9 mouse cellular contexts compared by ENCODE assay signal in genomic region chr16:91789728-91790127, GRCm38 (mm10).
DNase-seq lines count a peak whose midpoint lies in the region; ATAC-seq lines count a peak whose summit lies in the region.
"Had no signal": no experiment of that assay in that cellular context is flagged by ENCODE, and none has a peak within 500 bp of the region (broad histone marks: within the 10 kb centered on the region; RNA-seq: fewer than 3 reads in every experiment).

No protein-coding gene starts in this region.

- intact Hi-C loops in heart, postnatal 14 days (cut with DNase I), result no loop called here

- DNase-seq in heart, adult 11 months, result peak; percentile 96
- no peak for DNase-seq in heart, postnatal 14 days
- peak; percentile 30 for DNase-seq in testis, postnatal 10 days (ENCODE audit: low spot score)
- DNase-seq in testis, postnatal 14 days (ENCODE audit: low spot score), result no peak
- DNase-seq in liver, embryonic 11.5 days (ENCODE audit: low spot score), result no peak
- no peak for DNase-seq in left cerebral cortex, adult 11 months (ENCODE audit: low spot score)
- no peak for DNase-seq in cerebellum, adult 8-10 months

- peaks cover 5% of the 10 kb centered on the region; the same call in 1 of the 2 replicates for H3K36me3 ChIP-seq in liver, embryonic 11.5 days (ENCODE audit: control insufficient read depth, insufficient read depth, low read length)
- no peaks in the 10 kb centered on the region for H3K36me3 ChIP-seq in stomach, embryonic 16.5 days (ENCODE audit: control insufficient read depth, insufficient read depth, low read length)

- H3K9ac ChIP-seq in liver, embryonic 11.5 days (ENCODE audit: low read depth, low read length), result peak overlapping the region; percentile 7; the same call in 1 of the 2 replicates
- H3K9ac ChIP-seq in stomach, embryonic 16.5 days (ENCODE audit: low read length), result no peak overlapping the region
- H3K9ac ChIP-seq: neural tube, embryonic 12.5 days had no signal

- whole genome bisulfite sequencing in liver, embryonic 11.5 days, result 20% methylated on average over 6 of the region's 6 CpGs
- WGBS in stomach, embryonic 16.5 days, result 46% methylated on average over 6 of the region's 6 CpGs

- no peak overlapping the region for H3K4me3 ChIP-seq in liver, embryonic 11.5 days (ENCODE audit: low read depth, low read length)
- no peak overlapping the region for H3K4me3 ChIP-seq in stomach, embryonic 16.5 days (replicated peaks; ENCODE audit: low read length)
- H3K4me3 ChIP-seq: neural tube, embryonic 12.5 days had no signal

- peak overlapping the region; percentile 45 for H3K4me2 ChIP-seq in liver, embryonic 11.5 days
- no peak overlapping the region for H3K4me2 ChIP-seq in stomach, embryonic 16.5 days (ENCODE audit: low read depth, low read length)
- H3K4me2 ChIP-seq: neural tube, embryonic 12.5 days had no signal

- no peaks in the 10 kb centered on the region for H3K9me3 ChIP-seq in liver, embryonic 11.5 days (ENCODE audit: control insufficient read depth, low read length)
- no peaks in the 10 kb centered on the region for H3K9me3 ChIP-seq in stomach, embryonic 16.5 days (replicated peaks; ENCODE audit: control insufficient read depth, low read length)
- H3K9me3 ChIP-seq: neural tube, embryonic 12.5 days had no signal

- ATAC-seq in liver, embryonic 11.5 days (replicated peaks; ENCODE audit: low FRiP score), result peak; percentile 89
- peak; percentile 75; the same call in 1 of the 2 replicates for ATAC-seq in stomach, embryonic 16.5 days (ENCODE audit: insufficient read depth, low FRiP score)

- no peaks in the 10 kb centered on the region for H3K27me3 ChIP-seq in liver, embryonic 11.5 days (replicated peaks; ENCODE audit: control insufficient read depth, insufficient read depth, low read length)
- H3K27me3 ChIP-seq in stomach, embryonic 16.5 days (ENCODE audit: control insufficient read depth, insufficient read depth, low read length), result no peaks in the 10 kb centered on the region
- H3K27me3 ChIP-seq: neural tube, embryonic 12.5 days had no signal

- peak overlapping the region; percentile 75 for H3K27ac ChIP-seq in liver, embryonic 11.5 days (ENCODE audit: low read depth, low read length)
- no peak overlapping the region for H3K27ac ChIP-seq in stomach, embryonic 16.5 days (ENCODE audit: low read length)
- H3K27ac ChIP-seq: neural tube, embryonic 12.5 days had no signal

- H3K4me1 ChIP-seq in liver, embryonic 11.5 days (replicated peaks; ENCODE audit: control insufficient read depth, insufficient read depth, low read length), result peaks cover 33% of the 10 kb centered on the region
- no peaks in the 10 kb centered on the region for H3K4me1 ChIP-seq in stomach, embryonic 16.5 days (ENCODE audit: control insufficient read depth, insufficient read depth, low read length)

Comparison
In these comparisons a context has a peak if more than half of its experiments do, and no peak if none do; other contexts are left out.
1. DNase-seq: peak in heart, adult 11 months (single experiment) and testis, postnatal 10 days (single experiment); none in heart, postnatal 14 days (0 of 2), testis, postnatal 14 days (single experiment), liver, embryonic 11.5 days (single experiment), left cerebral cortex, adult 11 months (single experiment) and cerebellum, adult 8-10 months (single experiment).